Mouse (Mus musculus) heart, adult 2 months (tissue): ENCODE measurements around the gene Slc32a1.

Experiments used
- CTCF ChIP-seq: fragments of 200-600 bp; IDR thresholded peaks from 2 replicates; pipeline ENCODE4 v1.8.1; 2022; ENCODE audit warnings: antibody characterized with exemption, mild to moderate bottlenecking, moderate library complexity
- POLR2A ChIP-seq: fragments of 200-500 bp; IDR thresholded peaks from 2 replicates; pipeline ENCODE4 v1.6.1; 2011; ENCODE audit warnings: mild to moderate bottlenecking, low read depth, low read length, control low read depth; ENCODE audit not compliant: insufficient read depth

- no peak for TF ChIP-seq CTCF
- no peak for TF ChIP-seq POLR2A
These were observed at the start of gene Slc32a1 for GRCm38 (mm10) chr2:158610488-158611325.
